Mouse (Mus musculus) midbrain, embryonic 16.5 days (tissue): ENCODE measurements around the gene Fbxl4. TPM values are rescaled to one million over a fixed set of nuclear protein-coding genes. Genes with fewer than 3 reads are reported as not detected.
"Not testable (repeated sequence)": the region's sequence is repeated elsewhere in the genome, so short reads cannot be mapped to it uniquely, and the experiment has no call there.

Source experiments
- ATAC-seq: fragments of 200-750 bp; cut with Nextera tagmentation; 2 replicates; pipeline ENCODE4 v1.8.0; 2017; ENCODE audit warnings: moderate TSS enrichment
- H3K27ac ChIP-seq: fragments of 300-500 bp; sonication (generic); 2 replicates; pipeline ENCODE4 v1.5.1; 2014; ENCODE audit warnings: mild to moderate bottlenecking, low read length, mixed read lengths
- H3K27me3 ChIP-seq: fragments of 300-500 bp; sonication (generic); 2 replicates; pipeline ENCODE4 v1.6.1; 2014; ENCODE audit warnings: low read depth, low read length, mixed read lengths; ENCODE audit not compliant: control insufficient read depth, insufficient read depth
- H3K36me3 ChIP-seq: fragments of 300-500 bp; sonication (generic); 2 replicates; pipeline ENCODE4 v1.6.1; 2014; ENCODE audit warnings: mild to moderate bottlenecking, low read length, moderate library complexity, mixed read lengths; ENCODE audit not compliant: control insufficient read depth, insufficient read depth
- H3K4me1 ChIP-seq: fragments of 300-500 bp; sonication (generic); 2 replicates; pipeline ENCODE4 v1.6.1; 2014; ENCODE audit warnings: mild to moderate bottlenecking, low read length, mixed read lengths; ENCODE audit not compliant: control insufficient read depth, insufficient read depth
- H3K4me2 ChIP-seq: fragments of 300-500 bp; sonication (generic); 2 replicates; pipeline ENCODE4 v1.6.1; 2014; ENCODE audit warnings: mild to moderate bottlenecking, low read length, mixed read lengths
- H3K4me3 ChIP-seq: fragments of 300-500 bp; sonication (generic); 2 replicates; pipeline ENCODE4 v1.5.1; 2014; ENCODE audit warnings: low read depth, mild to moderate bottlenecking, low read length, moderate library complexity, mixed read lengths
- H3K9ac ChIP-seq: fragments of 300-500 bp; sonication (generic); 2 replicates; pipeline ENCODE4 v1.6.1; 2014; ENCODE audit warnings: low read depth, low read length, mixed read lengths
- H3K9me3 ChIP-seq: fragments of 300-500 bp; sonication (generic); replicated peaks from 2 replicates; pipeline ENCODE4 v1.6.1; 2014; ENCODE audit warnings: mild to moderate bottlenecking, low read length, mixed read lengths; ENCODE audit not compliant: control insufficient read depth, poor library complexity, severe bottlenecking
- WGBS: fragments of 180-500 bp; shearing (Covaris S2); extraction: QIAGEN DNeasy Blood & Tissue Kit; methylation state at CpG from one replicate; pipeline ENCODE4 v1.1.7; 2014; 5-methylcytosine and 5-hydroxymethylcytosine counted together
- polyA plus RNA-seq: library from polyadenylated mRNA; unstranded; fragments of >200 nt; fragmentation: Nextera tagmentation; extraction: Ambion mirVana; gene quantifications from 2 replicates; pipeline ENCODE4 v1.2.1, GENCODE M21; 2015

The Fbxl4 gene
- polyA plus RNA-seq: 15.8 and 17.3 TPM in 2 replicates

DNA sequence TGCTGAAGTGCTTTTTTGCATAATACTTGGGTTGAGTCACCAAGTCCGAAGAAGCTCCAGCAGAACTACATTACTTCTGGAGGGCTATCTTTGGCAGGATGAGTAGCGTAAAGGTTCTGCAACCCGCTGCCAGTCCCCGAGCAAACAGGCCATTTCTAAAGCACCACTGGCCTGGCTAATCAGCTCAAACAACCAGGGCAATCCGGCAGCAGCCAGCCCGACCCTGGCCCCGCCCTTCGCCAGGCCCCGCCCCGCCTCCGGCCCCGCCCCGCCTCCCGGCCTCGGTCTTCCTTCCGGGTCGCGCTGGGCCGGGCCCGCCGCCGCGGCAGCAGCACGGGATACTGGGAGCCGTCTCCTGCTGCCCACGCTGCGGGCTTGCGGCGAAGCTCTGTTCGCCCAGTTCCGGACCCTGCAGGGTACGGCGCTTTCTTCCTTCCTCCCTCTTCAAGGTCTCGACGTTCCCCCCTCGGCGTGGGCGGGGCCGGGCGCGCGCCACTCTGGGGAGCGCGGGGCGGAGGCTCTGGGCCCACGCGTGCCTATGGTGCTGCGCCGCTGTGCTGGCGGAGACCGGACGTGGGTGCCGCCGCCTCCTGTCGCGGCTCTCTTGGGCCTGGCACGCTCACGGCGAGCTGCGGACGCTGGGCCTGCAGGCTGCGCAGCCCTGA is at the start of gene Fbxl4:
Gene Fbxl4, plus strand, starts transcription at position 278 of the 665 bp plus-strand sequence.
- Histone ChIP-seq H3K4me3 (peak within 1 kb of the TSS; percentile 72), H3K4me2 (peak within 1 kb of the TSS; percentile 77), H3K9ac (peak within 1 kb of the TSS; percentile 87), H3K27me3 (no peaks in the 10 kb centered on the region), H3K9me3 (no peaks in the 10 kb centered on the region), H3K36me3 (no peaks in the 10 kb centered on the region), H3K27ac (peak within 1 kb of the TSS; percentile 93), H3K4me1 (peaks cover 15% of the 10 kb centered on the region)
- under 1% methylated on average over 40 of the region's 62 CpGs for WGBS
- ATAC-seq: peak; percentile 98

DNA sequence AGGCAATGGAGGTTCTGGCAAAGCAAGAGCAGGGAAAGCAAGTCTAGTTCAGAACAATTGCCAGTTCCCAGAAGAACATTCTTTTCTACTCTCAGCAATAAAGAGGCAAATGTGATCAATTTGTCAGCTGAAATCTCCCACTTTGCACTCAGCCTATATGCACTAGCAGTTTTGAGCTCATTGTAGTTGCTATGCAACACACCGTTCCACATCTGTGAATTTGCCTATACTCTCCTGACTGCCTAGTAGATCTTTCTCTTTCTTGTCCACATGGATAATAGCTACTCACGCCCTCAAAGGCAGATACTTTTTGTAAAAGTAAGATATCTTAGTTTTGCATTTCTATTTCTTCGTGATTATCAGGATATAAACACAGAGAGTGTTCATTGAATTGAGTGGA is 42.8 kb upstream of the Fbxl4 start:
- H3K4me2 ChIP-seq: no peak overlapping the region
- H3K36me3 ChIP-seq: no peaks in the 10 kb centered on the region
- no peaks in the 10 kb centered on the region for H3K9me3 ChIP-seq
- no peak overlapping the region for H3K9ac ChIP-seq
- no peak overlapping the region for H3K4me3 ChIP-seq
- no peaks in the 10 kb centered on the region for H3K4me1 ChIP-seq
- no peak for ATAC-seq
- H3K27ac ChIP-seq: no peak overlapping the region
- 79% methylated on average over 3 of the region's 3 CpGs for WGBS
- H3K27me3 ChIP-seq: no peaks in the 10 kb centered on the region

DNA sequence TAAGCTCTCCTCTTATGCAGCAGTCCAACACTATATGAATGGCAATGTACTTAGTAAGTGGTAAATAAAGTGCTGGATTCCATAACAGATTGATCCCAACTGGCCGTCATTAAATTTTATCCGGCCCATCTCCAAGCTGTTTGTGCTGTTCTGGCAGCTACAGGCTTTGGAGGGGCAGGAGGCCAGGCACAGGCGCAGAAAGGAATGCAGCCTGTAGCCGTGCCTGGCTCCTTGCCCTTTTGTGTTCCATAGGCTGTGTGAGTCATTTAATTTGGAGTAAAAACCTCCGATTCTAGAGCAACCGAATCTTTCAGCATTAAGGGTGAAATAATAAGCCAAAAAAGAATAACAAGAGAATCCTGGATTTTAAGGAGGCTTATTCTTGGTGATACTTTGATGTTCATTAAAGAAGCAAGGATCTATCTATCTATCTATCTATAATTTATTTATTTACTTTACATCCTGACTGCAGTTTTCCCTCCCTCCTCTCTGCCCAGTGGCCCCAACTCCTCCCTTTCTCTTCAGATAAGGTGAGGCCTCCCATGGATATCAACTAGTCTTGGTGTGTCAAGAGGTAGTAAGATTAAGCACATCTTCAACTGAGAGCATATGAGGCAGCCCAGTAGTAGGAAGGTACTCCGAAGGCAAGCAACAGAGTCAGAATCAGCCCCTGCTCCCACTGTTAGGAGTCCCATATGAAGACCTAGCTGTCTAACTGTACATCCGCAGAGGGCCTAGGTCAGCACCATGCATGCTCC is 14.3 kb upstream of the Fbxl4 start:
- H3K36me3 ChIP-seq: no peaks in the 10 kb centered on the region
- no peak overlapping the region for H3K4me3 ChIP-seq
- ATAC-seq: no peak
- no peaks in the 10 kb centered on the region for H3K27me3 ChIP-seq
- 81% methylated on average over 8 of the region's 8 CpGs for WGBS
- H3K4me1 ChIP-seq: no peaks in the 10 kb centered on the region
- H3K27ac ChIP-seq: no peak overlapping the region
- no peak overlapping the region for H3K9ac ChIP-seq
- H3K4me2 ChIP-seq: no peak overlapping the region
- no peaks in the 10 kb centered on the region for H3K9me3 ChIP-seq

DNA sequence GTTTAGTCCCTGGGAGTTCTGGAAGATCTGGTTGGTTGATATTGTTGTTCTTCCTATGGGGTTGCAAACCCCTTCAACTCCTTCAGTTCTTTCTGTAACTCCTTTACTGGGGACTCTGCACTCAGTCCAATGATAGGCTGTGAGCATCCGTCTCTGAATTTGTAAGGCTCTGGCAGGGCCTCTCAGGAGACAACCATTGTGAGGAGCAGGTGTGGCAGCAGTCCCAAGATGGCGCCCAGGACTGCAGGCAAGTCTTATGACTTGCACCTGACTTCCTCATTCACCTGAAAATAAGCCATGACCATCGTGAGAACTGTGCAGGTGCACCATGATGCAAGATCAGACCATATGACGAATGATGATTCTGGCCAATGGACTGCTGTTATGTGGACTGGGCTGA is 8.3 kb upstream of the Fbxl4 start:
- ATAC-seq, H3K9ac ChIP-seq, H3K4me3 ChIP-seq, H3K4me2 ChIP-seq, H3K4me1 ChIP-seq, H3K9me3 ChIP-seq, H3K36me3 ChIP-seq, H3K27me3 ChIP-seq, H3K27ac ChIP-seq: not testable (repeated sequence)
- WGBS: 94% methylated on average over 4 of the region's 4 CpGs

DNA sequence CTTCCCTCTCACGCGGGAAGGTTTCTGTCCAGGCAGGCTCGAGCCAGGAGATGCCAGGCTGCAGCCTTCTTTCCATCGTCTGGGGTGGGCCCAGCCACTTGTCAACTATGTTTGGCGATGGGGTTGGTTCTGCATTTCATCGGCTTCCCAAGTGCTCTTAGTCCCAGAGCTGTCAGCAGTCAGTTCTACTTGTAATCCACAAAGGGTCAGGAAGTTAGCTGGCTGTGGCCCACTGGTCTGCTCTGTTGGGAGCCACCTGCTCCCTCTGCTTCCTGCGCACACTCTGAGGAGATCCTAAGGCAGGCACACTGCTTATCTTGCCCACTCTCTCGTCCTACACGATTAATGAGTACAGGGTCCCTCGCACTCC is 573 bp downstream of the Fbxl4 start:
- Histone ChIP-seq H3K36me3 (no peaks in the 10 kb centered on the region), H3K9me3 (no peaks in the 10 kb centered on the region), H3K4me3 (peak overlapping the region; percentile 72), H3K4me2 (peak overlapping the region; percentile 77), H3K9ac (peak overlapping the region; percentile 87), H3K27me3 (no peaks in the 10 kb centered on the region), H3K4me1 (peaks cover 15% of the 10 kb centered on the region), H3K27ac (peak overlapping the region; percentile 93)
- WGBS: 6% methylated on average over 10 of the region's 10 CpGs
- peak; percentile 63 for ATAC-seq

DNA sequence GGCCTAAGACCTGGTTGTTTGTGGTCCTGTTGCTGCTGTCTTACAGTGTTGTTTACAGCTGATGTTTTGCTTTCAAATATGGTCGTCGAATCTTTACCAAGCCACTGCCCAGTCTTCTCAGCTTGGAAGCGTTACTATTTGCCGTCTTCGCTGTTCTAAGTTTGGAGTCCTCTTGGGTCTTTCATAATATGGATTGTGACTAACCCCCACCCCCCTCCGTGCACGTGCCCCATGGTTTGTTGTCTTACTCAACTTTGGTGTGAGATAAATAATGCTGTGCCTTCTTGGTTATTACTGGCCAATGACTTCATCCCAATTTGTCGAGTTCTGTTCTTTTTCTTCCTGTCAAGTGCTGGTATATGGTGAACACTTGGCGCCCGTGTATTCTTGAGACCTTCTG is 1.1 kb downstream of the Fbxl4 start:
- H3K4me2 ChIP-seq: peak overlapping the region; percentile 77
- 87% methylated on average over 10 of the region's 10 CpGs for WGBS
- H3K36me3 ChIP-seq: no peaks in the 10 kb centered on the region
- H3K27ac ChIP-seq: no peak overlapping the region; the same call in 1 of the 2 replicates
- no peak for ATAC-seq
- no peaks in the 10 kb centered on the region for H3K9me3 ChIP-seq
- H3K9ac ChIP-seq: peak overlapping the region; percentile 87; the same call in 1 of the 2 replicates
- H3K4me3 ChIP-seq: no peak overlapping the region
- H3K27me3 ChIP-seq: no peaks in the 10 kb centered on the region
- peaks cover 15% of the 10 kb centered on the region for H3K4me1 ChIP-seq

GRCm38 (mm10) chr4:22367368-22367767 is 10.0 kb downstream of the Fbxl4 start:
- no peaks in the 10 kb centered on the region for H3K4me1 ChIP-seq
- peak; percentile 70 for ATAC-seq
- H3K4me2 ChIP-seq: no peak overlapping the region
- no peak overlapping the region for H3K4me3 ChIP-seq
- no peaks in the 10 kb centered on the region for H3K9me3 ChIP-seq
- no peak overlapping the region for H3K27ac ChIP-seq
- H3K9ac ChIP-seq: no peak overlapping the region
- H3K27me3 ChIP-seq: no peaks in the 10 kb centered on the region
- WGBS: 56% methylated on average over 5 of the region's 5 CpGs
- no peaks in the 10 kb centered on the region for H3K36me3 ChIP-seq

GRCm38 (mm10) chr4:22378516-22378915 is 21.2 kb downstream of the Fbxl4 start:
- Histone ChIP-seq H3K4me2 (no peak overlapping the region), H3K4me1 (no peaks in the 10 kb centered on the region; the same call in 1 of the 2 replicates), H3K4me3 (no peak overlapping the region), H3K9ac (no peak overlapping the region), H3K27ac (no peak overlapping the region), H3K27me3 (no peaks in the 10 kb centered on the region), H3K36me3 (peaks cover 4% of the 10 kb centered on the region; the same call in 1 of the 2 replicates), H3K9me3 (no peaks in the 10 kb centered on the region)
- 45% methylated on average over 1 of the region's 1 CpGs for WGBS
- no peak for ATAC-seq

DNA sequence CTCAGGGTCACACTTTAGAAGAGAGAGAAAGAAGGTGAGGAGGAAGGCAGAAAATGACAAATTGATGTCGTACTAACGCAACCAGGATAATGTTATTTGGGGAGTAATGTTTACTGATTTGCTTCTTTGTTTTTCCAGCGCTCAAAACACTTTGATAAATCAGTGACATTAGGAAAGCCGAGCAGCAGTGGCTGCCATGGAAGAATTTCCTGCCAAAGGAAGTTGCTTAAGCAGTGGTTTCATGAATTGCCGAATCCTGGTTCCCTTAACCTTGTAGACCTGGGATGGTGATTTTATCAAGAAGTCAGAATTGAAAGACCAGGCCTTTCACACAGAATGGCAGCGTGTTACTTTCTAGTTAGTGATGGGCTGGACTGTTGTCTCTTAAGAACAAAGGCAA is 23.3 kb downstream of the Fbxl4 start:
- no peaks in the 10 kb centered on the region for H3K27me3 ChIP-seq
- H3K27ac ChIP-seq: no peak overlapping the region
- no peak overlapping the region for H3K4me2 ChIP-seq
- WGBS: 89% methylated on average over 6 of the region's 6 CpGs
- peaks cover 4% of the 10 kb centered on the region; the same call in 1 of the 2 replicates for H3K36me3 ChIP-seq
- no peaks in the 10 kb centered on the region for H3K9me3 ChIP-seq
- ATAC-seq: no peak
- no peaks in the 10 kb centered on the region; the same call in 1 of the 2 replicates for H3K4me1 ChIP-seq
- H3K4me3 ChIP-seq: no peak overlapping the region
- no peak overlapping the region for H3K9ac ChIP-seq
